Mouse (Mus musculus) stomach, adult 2 months (tissue): ENCODE data around the gene Gkn2. TPM values are rescaled to one million over a fixed set of nuclear protein-coding genes. Genes with fewer than 3 reads are reported as not detected.

Experiments
- polyA plus RNA-seq: library from polyadenylated mRNA; depleted of rRNA; stranded (reverse); fragments of >200 nt; gene quantifications from 2 replicates; pipeline ENCODE4 v1.2.3, GENCODE M21; 2012; rRNA removed

Gkn2 gene
- 6,552 and 9,010 TPM in 2 replicates for polyA plus RNA-seq

DNA sequence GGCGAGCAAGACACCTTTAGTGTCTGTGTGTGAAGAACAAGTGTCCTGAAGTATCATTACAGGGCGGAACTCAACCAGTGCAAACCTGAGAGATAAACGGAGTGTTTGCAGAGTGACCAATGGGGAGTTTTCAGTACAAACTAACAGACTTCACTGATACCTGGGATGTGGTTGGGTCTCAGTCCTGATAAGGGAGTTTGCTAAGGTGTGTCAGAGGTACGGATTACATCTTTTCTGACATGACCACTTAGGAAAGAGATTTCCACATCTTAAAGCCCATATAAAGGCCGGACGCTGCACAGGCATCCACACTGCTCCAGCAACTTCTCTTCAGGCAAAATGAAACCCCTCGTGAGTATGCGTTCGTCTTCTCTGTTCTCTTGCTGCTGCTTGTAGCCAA is at the start of gene Gkn2:
Gkn2 (plus strand) TSS at position 301 of the 400 bp plus-strand sequence.

DNA sequence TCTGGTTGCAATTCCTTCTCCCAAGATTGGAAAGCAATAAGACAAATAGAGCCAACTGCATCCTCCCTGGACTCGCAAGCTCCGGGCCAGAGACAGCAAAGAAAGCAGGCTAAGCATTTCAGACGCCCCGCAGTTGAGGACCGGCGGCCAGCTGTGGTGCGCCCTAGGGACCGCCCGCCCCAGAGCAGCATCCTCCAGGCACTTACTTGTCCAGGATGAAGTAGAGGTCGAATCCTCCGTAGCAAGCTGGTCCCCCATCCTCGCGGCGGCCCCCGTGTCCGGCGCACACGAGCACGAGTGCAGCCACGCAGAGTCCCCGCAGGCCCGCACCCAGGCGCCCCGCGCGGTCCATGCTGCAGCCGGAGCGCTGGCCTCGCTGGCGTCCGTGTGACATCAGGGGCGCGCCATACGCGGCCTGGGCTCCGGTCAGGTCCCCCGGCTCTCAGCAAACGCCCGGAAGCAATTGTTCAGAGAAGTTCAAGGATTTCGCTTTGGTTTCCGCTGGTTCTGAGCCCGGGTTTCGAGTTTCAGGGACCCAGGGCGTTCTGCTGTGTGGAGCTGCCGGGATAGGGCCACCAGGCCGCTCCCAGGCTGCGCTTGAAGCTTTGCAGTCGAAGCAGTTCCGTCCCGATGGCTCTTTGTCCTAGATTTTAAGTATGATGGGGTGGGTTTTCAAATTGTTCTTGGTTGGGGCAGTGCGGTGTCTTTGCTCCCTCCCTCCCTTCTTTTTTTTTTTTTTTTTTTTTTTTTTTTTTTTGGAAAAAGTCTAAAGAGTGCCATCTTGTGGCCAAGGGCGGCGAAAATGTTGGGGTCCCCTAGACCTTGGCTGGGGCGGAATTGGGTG is 37.8 kb upstream of the Gkn2 start, which contains the start of gene Antxr1:
Antxr1 (minus strand) TSS at position 731 of the 844 bp plus-strand sequence.

GRCm38 (mm10) chr6:87350829-87351228 is 22.3 kb upstream of the Gkn2 start, which contains the start of gene Gkn1:
Gene Gkn1, minus strand, starts transcription at chr6:87350942.

DNA sequence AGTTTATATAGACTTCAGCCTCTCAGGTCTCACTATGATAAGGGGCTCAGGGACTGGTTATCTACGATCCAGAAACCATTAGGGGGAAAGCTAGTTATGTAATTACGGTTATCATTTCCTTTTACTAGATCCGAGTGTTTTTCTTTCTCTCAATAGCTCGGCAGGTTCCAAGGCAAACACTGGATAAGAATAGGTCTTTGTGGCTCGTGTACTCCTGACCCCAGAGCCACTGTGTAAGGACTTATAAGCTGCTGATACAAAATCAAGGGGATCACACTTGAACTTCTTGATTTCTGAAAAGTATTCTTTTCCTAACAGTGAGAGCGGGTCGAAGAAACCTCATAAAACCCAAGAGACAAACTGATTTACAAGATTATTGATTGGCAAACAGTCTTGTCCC is 15.7 kb downstream of the Gkn2 start, which contains the start of gene Gkn3:
Gkn3 (minus strand) TSS at position 59 of the 400 bp plus-strand sequence.

GRCm38 (mm10) chr6:87428487-87429044 is 55.4 kb downstream of the Gkn2 start, which contains the start of gene Bmp10:
Gene Bmp10, plus strand, starts transcription at chr6:87428994.

Other genes starting within 250 kb of the Gkn2 start
- gene Antxr1, start 37.5 kb upstream of the Gkn2 start, polyA plus RNA-seq, result 2.1 and 3.6 TPM in 2 replicates
- gene Gkn1, start 22.4 kb upstream of the Gkn2 start, polyA plus RNA-seq, result 13,233 and 18,473 TPM in 2 replicates
- 748 and 1,032 TPM in 2 replicates for gene Gkn3, start 15.6 kb downstream of the Gkn2 start, polyA plus RNA-seq
- gene Bmp10, start 55.6 kb downstream of the Gkn2 start, polyA plus RNA-seq, result not detected in 2 replicates
- gene Arhgap25, start 159.9 kb downstream of the Gkn2 start, polyA plus RNA-seq, result 0.12 and 0.17 TPM in 2 replicates
- gene Prokr1, start 217.4 kb downstream of the Gkn2 start, polyA plus RNA-seq, result 0.23 and 0.47 TPM in 2 replicates